Mouse (Mus musculus): ENCODE data around the gene Zfand2b. TPM values are rescaled to one million over a fixed set of nuclear protein-coding genes. Genes with fewer than 3 reads are reported as not detected.

Zfand2b gene
- total and polyA plus RNA-seq, 2 experiments from 2014 or later: 38.4 to 41.1 TPM

GRCm38 (mm10) chr1:75141486-75142190 lies 26.8 kb upstream of the Zfand2b start:
- Histone ChIP-seq H3K4me2 (ENCODE audit: low read depth, low read length, poor library complexity, severe bottlenecking) (peak overlapping the region; percentile 92), H3K4me3 (ENCODE audit: low read depth, low read length) (peak overlapping the region; percentile 68), H3K4me1 (ENCODE audit: insufficient read depth, low read length) (peaks cover 20% of the 10 kb centered on the region), H3K27ac (ENCODE audit: low read depth, low read length) (peak overlapping the region; percentile 95), H3K36me3 (ENCODE audit: insufficient read depth, low read length) (peaks cover 38% of the 10 kb centered on the region), H3K27me3 (ENCODE audit: insufficient read depth, low read length) (no peaks in the 10 kb centered on the region), H3K9ac (replicated peaks; ENCODE audit: low read length, poor library complexity, severe bottlenecking) (peak overlapping the region; percentile 89), H3K9me3 (ENCODE audit: low read length) (no peaks in the 10 kb centered on the region)
- no peak for ATAC-seq (ENCODE audit: low FRiP score)
- TF ChIP-seq CTCF (IDR thresholded peaks at IDR 0.05): no peak
- under 1% methylated on average over 52 of the region's 53 CpGs for WGBS
- DNase-seq (ENCODE audit: low spot score): peak; percentile 24

- ATAC-seq (ENCODE audit: low FRiP score) (peak; percentile 90), DNase-seq (ENCODE audit: low spot score) (peak; percentile 98)
- Histone ChIP-seq H3K27me3 (ENCODE audit: insufficient read depth, low read length) (no peaks in the 10 kb centered on the region), H3K9me3 (ENCODE audit: low read length) (no peaks in the 10 kb centered on the region), H3K36me3 (ENCODE audit: insufficient read depth, low read length) (peaks cover 40% of the 10 kb centered on the region), H3K27ac (ENCODE audit: low read depth, low read length) (peak within 1 kb of the TSS; percentile 95), H3K4me3 (ENCODE audit: low read depth, low read length) (peak within 1 kb of the TSS; percentile 68), H3K4me2 (ENCODE audit: low read depth, low read length, poor library complexity, severe bottlenecking) (peak within 1 kb of the TSS; percentile 92), H3K4me1 (ENCODE audit: insufficient read depth, low read length) (peaks cover 20% of the 10 kb centered on the region), H3K9ac (replicated peaks; ENCODE audit: low read length, poor library complexity, severe bottlenecking) (peak within 1 kb of the TSS; percentile 89)
- under 1% methylated on average over 76 of the region's 91 CpGs for WGBS
- peak; percentile 69 for TF ChIP-seq CTCF (IDR thresholded peaks at IDR 0.05)
Observed at GRCm38 (mm10) chr1:75142301-75143261, 25.9 kb upstream of the Zfand2b start, which contains the start of the genes Cnppd1 and Retreg2. Cnppd1 (minus strand) TSS chr1:75142711. Retreg2 (plus strand) TSS chr1:75142778.

- Histone ChIP-seq H3K36me3 (ENCODE audit: insufficient read depth, low read length) (peaks cover 41% of the 10 kb centered on the region), H3K4me2 (ENCODE audit: low read depth, low read length, poor library complexity, severe bottlenecking) (no peak overlapping the region), H3K27me3 (ENCODE audit: insufficient read depth, low read length) (no peaks in the 10 kb centered on the region), H3K27ac (ENCODE audit: low read depth, low read length) (no peak overlapping the region), H3K9ac (replicated peaks; ENCODE audit: low read length, poor library complexity, severe bottlenecking) (no peak overlapping the region), H3K9me3 (ENCODE audit: low read length) (no peaks in the 10 kb centered on the region), H3K4me1 (ENCODE audit: insufficient read depth, low read length) (peaks cover 17% of the 10 kb centered on the region), H3K4me3 (ENCODE audit: low read depth, low read length) (no peak overlapping the region)
- 97% methylated on average over 3 of the region's 3 CpGs for WGBS
- TF ChIP-seq CTCF (IDR thresholded peaks at IDR 0.05): no peak
- no peak for DNase-seq (ENCODE audit: low spot score)
- no peak for ATAC-seq (ENCODE audit: low FRiP score)
Observed at GRCm38 (mm10) chr1:75145589-75145988, 22.9 kb upstream of the Zfand2b start.

GRCm38 (mm10) chr1:75147411-75148135 lies 20.9 kb upstream of the Zfand2b start:
- no peaks in the 10 kb centered on the region for H3K9me3 ChIP-seq (ENCODE audit: low read length)
- no peak overlapping the region for H3K9ac ChIP-seq (replicated peaks; ENCODE audit: low read length, poor library complexity, severe bottlenecking)
- no peak overlapping the region for H3K4me3 ChIP-seq (ENCODE audit: low read depth, low read length)
- DNase-seq (ENCODE audit: low spot score): no peak
- 84% methylated on average over 7 of the region's 7 CpGs for WGBS
- H3K27ac ChIP-seq (ENCODE audit: low read depth, low read length): no peak overlapping the region
- no peak for ATAC-seq (ENCODE audit: low FRiP score)
- TF ChIP-seq CTCF (IDR thresholded peaks at IDR 0.05): no peak
- no peak overlapping the region for H3K4me2 ChIP-seq (ENCODE audit: low read depth, low read length, poor library complexity, severe bottlenecking)
- no peaks in the 10 kb centered on the region for H3K27me3 ChIP-seq (ENCODE audit: insufficient read depth, low read length)
- peaks cover 10% of the 10 kb centered on the region for H3K4me1 ChIP-seq (ENCODE audit: insufficient read depth, low read length)
- peaks cover 41% of the 10 kb centered on the region for H3K36me3 ChIP-seq (ENCODE audit: insufficient read depth, low read length)

GRCm38 (mm10) chr1:75148727-75149126 lies 19.7 kb upstream of the Zfand2b start:
- Histone ChIP-seq H3K27me3 (ENCODE audit: insufficient read depth, low read length) (no peaks in the 10 kb centered on the region), H3K9ac (replicated peaks; ENCODE audit: low read length, poor library complexity, severe bottlenecking) (no peak overlapping the region), H3K4me3 (ENCODE audit: low read depth, low read length) (no peak overlapping the region), H3K4me2 (ENCODE audit: low read depth, low read length, poor library complexity, severe bottlenecking) (no peak overlapping the region), H3K4me1 (ENCODE audit: insufficient read depth, low read length) (peaks cover 8% of the 10 kb centered on the region), H3K27ac (ENCODE audit: low read depth, low read length) (no peak overlapping the region), H3K36me3 (ENCODE audit: insufficient read depth, low read length) (peaks cover 41% of the 10 kb centered on the region), H3K9me3 (ENCODE audit: low read length) (no peaks in the 10 kb centered on the region)
- DNase-seq (ENCODE audit: low spot score): no peak
- ATAC-seq (ENCODE audit: low FRiP score): no peak
- 96% methylated on average over 4 of the region's 4 CpGs for WGBS
- no peak for TF ChIP-seq CTCF (IDR thresholded peaks at IDR 0.05)

Measured in midbrain, postnatal 0 days (tissue).